Mouse (Mus musculus) kidney, adult 10 weeks (tissue): ENCODE measurements around the gene Btbd11. TPM values are rescaled to one million over a fixed set of nuclear protein-coding genes. Genes with fewer than 3 reads are reported as not detected.

Source experiments
- polyA plus RNA-seq: library from polyadenylated mRNA; stranded (reverse); fragments of 350-450 nt; fragmentation: Illumina TruSeq; extraction: RNeasy Lipid Tissue Mini Kit (QIAGEN cat#74804); gene quantifications from one replicate; pipeline ENCODE4 v1.2.3, GENCODE M21; 2014; ENCODE audit warnings: low read depth, low replicate concordance

The Btbd11 gene
- 3.9 TPM for polyA plus RNA-seq

DNA sequence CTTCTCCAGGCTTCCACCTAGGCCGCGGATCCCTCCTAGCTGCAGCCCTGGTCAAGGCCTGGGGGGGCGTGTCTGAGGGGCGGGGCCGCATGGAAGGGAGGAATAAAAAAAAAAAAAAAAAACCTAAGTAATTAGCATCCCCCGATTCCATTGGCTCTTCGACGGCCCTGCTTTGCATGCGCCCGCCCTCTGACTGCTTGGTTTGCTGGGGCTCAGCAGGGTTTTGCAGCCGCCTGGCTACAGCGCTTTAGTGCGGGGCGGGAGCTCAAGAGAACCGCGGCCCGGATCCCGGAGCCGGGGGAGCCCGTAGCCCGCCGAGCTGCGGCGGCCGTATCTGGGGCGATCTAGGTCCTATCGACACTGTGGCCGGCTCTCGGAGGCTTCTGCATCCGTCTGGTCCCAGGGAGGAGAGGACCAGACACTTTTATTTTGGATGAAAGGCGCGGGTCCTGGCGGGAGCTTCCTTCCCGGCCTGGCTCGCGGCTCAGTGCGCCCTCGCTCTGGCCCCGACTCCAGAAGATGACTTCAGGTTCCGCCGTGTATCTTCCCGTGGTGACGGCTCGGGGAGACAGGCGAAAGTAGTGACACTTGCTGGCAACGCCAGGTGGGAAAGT, at the start of gene Btbd11:
TSS of gene Btbd11 (plus strand) at position 210 of the 614 bp plus-strand sequence.

Other genes starting within 250 kb of the Btbd11 start
- 7.4 TPM for gene Cry1, start 201.8 kb upstream of the Btbd11 start, polyA plus RNA-seq